Mouse (Mus musculus) forebrain, embryonic 11.5 days (tissue): ENCODE results near the gene Rfx8. TPM values are rescaled to one million over a fixed set of nuclear protein-coding genes. Genes with fewer than 3 reads are reported as not detected.

Experiments
- ATAC-seq: fragments of 200-750 bp; cut with Nextera tagmentation; replicated peaks from 2 replicates; pipeline ENCODE4 v1.8.0; 2017; ENCODE audit warnings: moderate TSS enrichment; ENCODE audit not compliant: low FRiP score
- DNase-seq: peaks from one replicate; pipeline ENCODE4 v3.0.0-alpha.2; 2017; ENCODE audit warnings: low spot score
- H3K27ac ChIP-seq: fragments of 300-500 bp; sonication (generic); 2 replicates; pipeline ENCODE4 v1.5.1; 2014; ENCODE audit warnings: low read depth, low read length
- H3K27me3 ChIP-seq: fragments of 300-500 bp; sonication (generic); 2 replicates; pipeline ENCODE4 v1.6.1; 2014; ENCODE audit warnings: mild to moderate bottlenecking, low read length, mixed read lengths; ENCODE audit not compliant: control insufficient read depth, insufficient read depth
- H3K36me3 ChIP-seq: fragments of 300-500 bp; sonication (generic); 2 replicates; pipeline ENCODE4 v1.6.1; 2014; ENCODE audit warnings: mild to moderate bottlenecking, low read length, moderate library complexity, mixed read lengths; ENCODE audit not compliant: control insufficient read depth, insufficient read depth
- H3K4me1 ChIP-seq: fragments of 300-500 bp; sonication (generic); replicated peaks from 2 replicates; pipeline ENCODE4 v1.6.1; 2014; ENCODE audit warnings: low read length, mixed read lengths; ENCODE audit not compliant: control insufficient read depth, insufficient read depth
- H3K4me2 ChIP-seq: fragments of 300-500 bp; sonication (generic); 2 replicates; pipeline ENCODE4 v1.6.1; 2014; ENCODE audit warnings: low read depth, mild to moderate bottlenecking, low read length, moderate library complexity, mixed read lengths; ENCODE audit not compliant: severe bottlenecking
- H3K4me3 ChIP-seq: fragments of 300-500 bp; sonication (generic); 2 replicates; pipeline ENCODE4 v1.5.1; 2014; ENCODE audit warnings: low read depth, low read length
- H3K9ac ChIP-seq: fragments of 300-500 bp; sonication (generic); 2 replicates; pipeline ENCODE4 v1.6.1; 2014; ENCODE audit warnings: low read length
- H3K9me3 ChIP-seq: fragments of 300-500 bp; sonication (generic); 2 replicates; pipeline ENCODE4 v1.6.1; 2016; ENCODE audit warnings: low read length, mixed read lengths; ENCODE audit not compliant: control insufficient read depth
- WGBS: fragments of 180-500 bp; shearing (Covaris S2); extraction: QIAGEN DNeasy Blood & Tissue Kit; methylation state at CpG from one replicate; pipeline ENCODE4 v1.1.7; 2014; 5-methylcytosine and 5-hydroxymethylcytosine counted together
- polyA plus RNA-seq: library from polyadenylated mRNA; unstranded; fragments of >200 nt; fragmentation: Nextera tagmentation; extraction: Ambion mirVana; gene quantifications from 2 replicates; pipeline ENCODE4 v1.2.1, GENCODE M21; 2014

The Rfx8 gene
- polyA plus RNA-seq, 1 experiment from 2014 or later, result 0.45 TPM

DNA sequence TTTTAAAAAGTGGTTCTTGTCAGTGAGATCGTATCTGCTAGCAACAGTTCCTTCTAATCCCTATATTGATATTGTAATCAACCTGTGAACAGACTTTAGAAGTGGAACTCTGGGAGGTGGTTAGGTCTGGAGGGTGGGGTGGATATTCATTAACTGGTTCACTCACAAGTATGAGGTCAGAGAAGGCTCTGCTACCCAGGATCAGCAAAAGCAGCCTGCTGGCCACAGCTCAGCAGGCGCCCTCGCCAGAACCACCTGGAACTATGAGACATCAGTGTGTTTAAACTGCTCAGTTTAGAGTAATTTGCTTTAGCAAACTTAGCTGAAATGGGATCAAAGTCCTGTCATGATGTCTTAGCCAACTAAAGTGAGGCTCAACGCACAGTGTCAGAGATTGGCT, 25.6 kb downstream of the Rfx8 start:
- no peak overlapping the region for H3K27ac ChIP-seq
- H3K9ac ChIP-seq, result no peak overlapping the region
- H3K9me3 ChIP-seq, result no peaks in the 10 kb centered on the region
- H3K27me3 ChIP-seq, result no peaks in the 10 kb centered on the region
- no peaks in the 10 kb centered on the region for H3K36me3 ChIP-seq
- ATAC-seq (no peak), DNase-seq (no peak)
- H3K4me1 ChIP-seq, result peaks cover 2% of the 10 kb centered on the region; the same call in 1 of the 2 replicates
- H3K4me2 ChIP-seq, result no peak overlapping the region
- no peak overlapping the region for H3K4me3 ChIP-seq
- WGBS, result 46% methylated on average over 4 of the region's 4 CpGs

DNA sequence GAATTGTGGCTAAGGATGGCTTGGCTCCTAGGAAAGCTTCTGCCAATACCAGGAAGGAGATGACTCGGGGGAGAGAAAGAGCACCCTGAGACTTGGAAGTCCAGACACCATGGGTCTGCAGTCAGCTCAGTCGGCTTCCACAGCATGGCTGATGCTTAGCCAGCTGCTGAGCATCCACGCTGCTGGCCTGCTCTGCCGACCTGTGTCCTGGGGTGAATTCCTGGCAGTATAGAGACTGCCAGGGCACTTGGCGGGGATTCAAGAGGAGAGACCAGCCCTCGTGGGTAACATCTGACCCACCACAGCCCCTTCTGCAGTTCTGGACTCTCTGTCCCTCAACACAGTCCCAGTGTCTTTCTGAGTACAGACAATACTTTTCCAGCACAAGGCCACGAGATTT, 26.0 kb downstream of the Rfx8 start:
- Histone ChIP-seq H3K36me3 (no peaks in the 10 kb centered on the region), H3K4me1 (peaks cover 2% of the 10 kb centered on the region; the same call in 1 of the 2 replicates), H3K4me3 (no peak overlapping the region), H3K27ac (no peak overlapping the region), H3K4me2 (no peak overlapping the region), H3K9ac (no peak overlapping the region), H3K9me3 (no peaks in the 10 kb centered on the region), H3K27me3 (no peaks in the 10 kb centered on the region)
- DNase-seq (no peak), ATAC-seq (no peak)
- 46% methylated on average over 7 of the region's 7 CpGs for WGBS

DNA sequence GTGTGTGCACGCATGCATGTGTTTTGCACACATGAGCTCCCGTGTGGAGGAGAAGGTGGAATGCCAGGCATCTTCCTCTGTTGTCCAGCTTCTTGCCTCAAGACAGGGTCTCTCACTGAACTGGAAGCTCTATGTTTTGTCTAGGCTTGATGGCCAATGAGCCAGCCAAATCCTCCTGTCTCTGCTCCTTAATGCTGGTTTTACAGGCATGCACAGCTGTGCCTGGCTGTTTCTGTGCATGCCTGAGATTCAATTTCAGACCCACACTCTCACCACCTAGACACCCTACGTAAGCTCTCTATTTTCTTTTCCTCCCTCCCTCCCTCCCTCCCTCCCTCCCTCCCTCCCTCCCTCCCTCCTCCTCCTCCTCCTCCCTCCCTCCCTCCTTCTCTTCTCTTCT, 28.8 kb downstream of the Rfx8 start:
- no peak overlapping the region for H3K9ac ChIP-seq
- H3K4me3 ChIP-seq, result no peak overlapping the region
- H3K4me1 ChIP-seq, result no peaks in the 10 kb centered on the region; the same call in 1 of the 2 replicates
- no peak overlapping the region for H3K4me2 ChIP-seq
- DNase-seq (no peak), ATAC-seq (no peak)
- no peaks in the 10 kb centered on the region for H3K36me3 ChIP-seq
- H3K27ac ChIP-seq, result no peak overlapping the region
- no peaks in the 10 kb centered on the region for H3K27me3 ChIP-seq
- 72% methylated on average over 3 of the region's 3 CpGs for WGBS
- no peaks in the 10 kb centered on the region for H3K9me3 ChIP-seq

DNA sequence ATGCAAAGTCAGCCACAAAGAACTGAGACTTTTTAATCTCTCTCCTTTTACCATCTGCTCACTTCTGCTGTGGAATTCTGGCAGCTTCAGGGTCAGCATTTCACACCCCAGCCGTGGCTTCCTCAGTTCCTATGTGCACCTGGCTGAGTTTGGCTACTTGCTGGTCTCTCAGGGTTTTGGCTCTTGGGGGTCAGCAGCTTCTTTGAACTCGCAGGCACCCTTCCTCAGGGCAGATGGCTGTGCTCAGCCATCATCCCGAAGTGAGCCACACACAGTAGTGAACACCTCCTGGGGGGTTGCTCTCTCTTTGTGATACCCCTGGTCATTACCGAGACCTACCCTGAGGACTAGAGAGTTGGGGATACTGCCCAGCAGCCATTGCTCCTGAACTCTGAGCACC, 29.7 kb downstream of the Rfx8 start:
- H3K9me3 ChIP-seq, result no peaks in the 10 kb centered on the region
- H3K9ac ChIP-seq, result no peak overlapping the region
- ATAC-seq (no peak), DNase-seq (no peak)
- H3K4me3 ChIP-seq, result no peak overlapping the region
- H3K27me3 ChIP-seq, result no peaks in the 10 kb centered on the region
- no peaks in the 10 kb centered on the region for H3K36me3 ChIP-seq
- no peak overlapping the region for H3K27ac ChIP-seq
- 55% methylated on average over 4 of the region's 4 CpGs for WGBS
- H3K4me2 ChIP-seq, result no peak overlapping the region
- no peaks in the 10 kb centered on the region; the same call in 1 of the 2 replicates for H3K4me1 ChIP-seq

DNA sequence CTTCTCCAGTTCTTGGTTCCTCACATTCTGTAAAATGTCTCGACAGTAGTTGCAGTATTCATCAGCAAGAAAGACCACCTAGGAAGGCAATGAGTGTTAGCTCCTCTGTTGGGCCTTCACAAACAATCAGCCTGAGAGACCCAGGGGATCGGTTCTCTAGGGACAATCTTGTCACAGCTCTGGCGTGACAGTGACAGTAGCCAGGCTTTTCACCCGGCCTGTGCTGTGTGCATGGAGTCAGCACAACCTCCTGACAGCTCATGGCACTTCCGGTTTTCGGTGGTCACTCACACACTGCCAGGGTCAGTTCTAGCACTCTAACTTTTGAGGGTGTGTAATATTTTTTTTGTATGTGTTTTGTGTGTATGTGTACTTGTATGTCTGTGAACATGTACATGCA, 32.2 kb downstream of the Rfx8 start:
- Histone ChIP-seq H3K4me1 (no peaks in the 10 kb centered on the region), H3K27me3 (no peaks in the 10 kb centered on the region), H3K4me2 (no peak overlapping the region), H3K36me3 (no peaks in the 10 kb centered on the region), H3K27ac (no peak overlapping the region), H3K9me3 (no peaks in the 10 kb centered on the region), H3K9ac (no peak overlapping the region), H3K4me3 (no peak overlapping the region)
- DNase-seq (no peak), ATAC-seq (no peak)
- 85% methylated on average over 6 of the region's 6 CpGs for WGBS

DNA sequence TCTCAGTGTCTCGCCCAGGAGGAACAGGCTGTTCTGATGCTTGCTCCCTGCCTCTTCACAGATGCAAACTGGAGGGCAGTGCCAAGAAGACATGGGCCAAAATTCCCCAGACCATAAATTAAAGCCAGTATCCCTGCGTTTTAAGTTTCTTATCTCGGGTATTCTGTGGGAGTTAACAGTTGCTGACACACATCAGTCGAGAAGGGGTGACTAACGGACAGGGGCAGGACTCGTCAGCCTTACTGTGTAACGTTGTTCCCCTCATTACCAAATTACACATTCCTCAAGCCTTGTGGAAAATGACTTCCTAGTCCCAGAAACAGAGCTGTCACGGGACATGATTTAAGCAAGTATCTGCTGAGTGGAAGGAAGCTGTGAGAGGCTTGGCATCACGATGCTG, 33.5 kb downstream of the Rfx8 start:
- WGBS, result 83% methylated on average over 9 of the region's 9 CpGs
- no peak overlapping the region for H3K27ac ChIP-seq
- ATAC-seq, result no peak

DNA sequence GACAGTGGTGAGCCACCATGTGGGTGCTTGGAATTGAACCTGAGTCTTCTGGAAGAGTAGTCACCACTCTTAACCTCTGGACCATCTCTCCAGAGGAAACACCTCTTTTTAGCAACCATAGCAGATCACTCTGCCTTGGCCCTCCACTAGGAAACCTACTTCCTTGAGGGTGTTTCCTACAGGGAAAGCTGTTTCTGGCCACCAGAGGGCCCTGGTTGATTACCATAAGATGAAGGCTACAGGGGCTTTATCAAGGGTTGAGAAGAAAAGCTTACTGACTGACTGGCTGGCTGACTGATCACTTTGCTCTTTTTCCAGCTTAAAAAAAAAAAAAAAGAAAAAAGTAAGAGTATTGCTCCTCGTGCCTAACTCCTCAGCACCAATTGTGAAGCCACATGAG, 35.0 kb downstream of the Rfx8 start:
- Histone ChIP-seq H3K9ac (no peak overlapping the region), H3K27ac (no peak overlapping the region), H3K27me3 (no peaks in the 10 kb centered on the region), H3K36me3 (no peaks in the 10 kb centered on the region), H3K4me2 (no peak overlapping the region), H3K4me3 (no peak overlapping the region), H3K4me1 (no peaks in the 10 kb centered on the region), H3K9me3 (no peaks in the 10 kb centered on the region)
- ATAC-seq (0 out of 2 replicates have a peak, but pooled peaks have one; percentile 49), DNase-seq (peak; percentile 74)
- WGBS, result 4% methylated on average over 1 of the region's 1 CpGs

More for the DNA sequence above, 33.5 kb downstream of the Rfx8 start:
- Histone ChIP-seq H3K9me3 (no peaks in the 10 kb centered on the region), H3K4me2 (no peak overlapping the region), H3K36me3 (no peaks in the 10 kb centered on the region), H3K27me3 (no peaks in the 10 kb centered on the region), H3K4me3 (no peak overlapping the region), H3K9ac (no peak overlapping the region), H3K4me1 (no peaks in the 10 kb centered on the region)
- no peak for DNase-seq

DNA sequence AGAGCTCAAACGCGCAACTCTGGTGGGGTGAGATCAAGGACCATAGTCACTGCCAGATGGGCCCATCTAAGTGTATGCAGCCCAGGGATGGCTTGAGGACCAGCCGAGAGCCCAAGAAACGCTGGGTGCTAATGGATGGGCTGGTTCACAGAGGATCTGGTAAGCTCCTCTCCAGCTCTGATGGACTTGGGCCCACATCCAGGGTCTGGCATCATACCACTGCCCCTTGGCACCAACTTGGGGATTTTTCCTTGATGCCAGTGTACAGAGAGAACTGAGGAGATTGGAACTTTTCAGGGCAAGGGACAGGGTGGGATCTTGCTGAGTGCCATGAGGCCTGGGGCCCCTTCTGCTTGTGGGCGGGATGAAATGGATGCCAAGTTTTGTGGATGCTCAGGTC, 39.2 kb downstream of the Rfx8 start:
- Histone ChIP-seq H3K9ac (no peak overlapping the region), H3K9me3 (no peaks in the 10 kb centered on the region), H3K27me3 (no peaks in the 10 kb centered on the region), H3K36me3 (no peaks in the 10 kb centered on the region), H3K27ac (no peak overlapping the region), H3K4me2 (no peak overlapping the region), H3K4me3 (no peak overlapping the region), H3K4me1 (no peaks in the 10 kb centered on the region)
- no peak for ATAC-seq
- 92% methylated on average over 5 of the region's 5 CpGs for WGBS
- no peak for DNase-seq

DNA sequence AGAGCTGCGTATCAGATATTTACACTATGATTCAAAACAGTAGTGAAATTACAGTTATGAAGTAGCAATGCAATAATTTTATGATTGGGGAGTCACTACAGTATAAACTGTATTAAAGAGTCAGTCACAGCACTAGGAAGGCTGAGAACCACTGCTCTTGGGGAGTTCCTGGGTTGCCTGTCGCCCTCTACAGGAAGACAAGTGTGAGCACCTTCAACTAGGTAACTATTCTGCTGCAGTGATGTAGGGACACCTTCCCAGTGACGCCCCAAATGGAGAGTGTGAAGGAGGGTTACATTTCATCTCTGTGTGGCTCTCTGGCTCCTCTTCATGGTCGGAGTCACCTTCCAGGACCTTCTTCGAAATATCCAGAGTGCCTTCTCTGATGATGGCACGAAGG, 40.3 kb downstream of the Rfx8 start:
- ATAC-seq (no peak), DNase-seq (no peak)
- H3K27me3 ChIP-seq, result no peaks in the 10 kb centered on the region
- no peak overlapping the region for H3K9ac ChIP-seq
- no peaks in the 10 kb centered on the region for H3K4me1 ChIP-seq
- WGBS, result 72% methylated on average over 6 of the region's 6 CpGs
- H3K27ac ChIP-seq, result no peak overlapping the region
- H3K4me3 ChIP-seq, result no peak overlapping the region
- no peaks in the 10 kb centered on the region for H3K9me3 ChIP-seq
- no peak overlapping the region for H3K4me2 ChIP-seq
- no peaks in the 10 kb centered on the region for H3K36me3 ChIP-seq
